Mouse (Mus musculus) hindbrain, postnatal 0 days (tissue): ENCODE measurements around the gene Olfr1278. TPM values are rescaled to one million over a fixed set of nuclear protein-coding genes. Genes with fewer than 3 reads are reported as not detected.

Source experiments
- ATAC-seq: fragments of 200-750 bp; cut with Nextera tagmentation; 2 replicates; pipeline ENCODE4 v1.8.0; 2017; ENCODE audit warnings: mild to moderate bottlenecking, moderate TSS enrichment, moderate library complexity
- DNase-seq: peaks from one replicate; pipeline ENCODE4 v3.0.0-alpha.2; 2015; ENCODE audit warnings: low spot score
- H3K27ac ChIP-seq: fragments of 300-500 bp; sonication (generic); 2 replicates; pipeline ENCODE4 v1.5.1; 2014; ENCODE audit warnings: mild to moderate bottlenecking
- H3K27me3 ChIP-seq: fragments of 300-500 bp; sonication (generic); 2 replicates; pipeline ENCODE4 v1.6.1; 2014; ENCODE audit warnings: low read length, mixed read lengths; ENCODE audit not compliant: insufficient read depth
- H3K36me3 ChIP-seq: fragments of 300-500 bp; sonication (generic); 2 replicates; pipeline ENCODE4 v1.6.1; 2014; ENCODE audit warnings: low read length, mixed read lengths; ENCODE audit not compliant: insufficient read depth
- H3K4me1 ChIP-seq: fragments of 300-500 bp; sonication (generic); 2 replicates; pipeline ENCODE4 v1.6.1; 2014; ENCODE audit warnings: antibody characterized with exemption, low read length, mixed read lengths; ENCODE audit not compliant: insufficient read depth
- H3K4me2 ChIP-seq: fragments of 300-500 bp; sonication (generic); 2 replicates; pipeline ENCODE4 v1.6.1; 2014; ENCODE audit warnings: low read depth, mild to moderate bottlenecking, low read length, moderate library complexity, mixed read lengths
- H3K4me3 ChIP-seq: fragments of 300-500 bp; sonication (generic); 2 replicates; pipeline ENCODE4 v1.5.1; 2014; ENCODE audit warnings: low read length
- H3K9ac ChIP-seq: fragments of 300-500 bp; sonication (generic); replicated peaks from 2 replicates; pipeline ENCODE4 v1.6.1; 2014; ENCODE audit warnings: mild to moderate bottlenecking, low read length, moderate library complexity, mixed read lengths
- H3K9me3 ChIP-seq: fragments of 300-500 bp; sonication (generic); 2 replicates; pipeline ENCODE4 v1.6.1; 2016; ENCODE audit warnings: low read length, mixed read lengths
- CTCF ChIP-seq: IDR thresholded peaks from 2 replicates; pipeline ENCODE4 v1.5.1; 2016; ENCODE audit warnings: antibody characterized with exemption, control low read depth, low read depth
- WGBS: fragments of 180-500 bp; shearing (Covaris S2); extraction: QIAGEN DNeasy Blood & Tissue Kit; methylation state at CpG from one replicate; pipeline ENCODE4 v1.1.7; 2014; 5-methylcytosine and 5-hydroxymethylcytosine counted together
- polyA plus RNA-seq: library from polyadenylated mRNA; unstranded; fragments of >200 nt; fragmentation: Nextera tagmentation; extraction: Ambion mirVana; gene quantifications from 2 replicates; pipeline ENCODE4 v1.2.1, GENCODE M21; 2015
- total RNA-seq: library from RNA; depleted of rRNA; stranded (reverse); fragments of >200 nt; gene quantifications from 2 replicates; pipeline ENCODE4 v1.2.3, GENCODE M21; 2014; rRNA removed

The Olfr1278 gene
- total and polyA plus RNA-seq, 2 experiments from 2014 or later: not detected

DNA sequence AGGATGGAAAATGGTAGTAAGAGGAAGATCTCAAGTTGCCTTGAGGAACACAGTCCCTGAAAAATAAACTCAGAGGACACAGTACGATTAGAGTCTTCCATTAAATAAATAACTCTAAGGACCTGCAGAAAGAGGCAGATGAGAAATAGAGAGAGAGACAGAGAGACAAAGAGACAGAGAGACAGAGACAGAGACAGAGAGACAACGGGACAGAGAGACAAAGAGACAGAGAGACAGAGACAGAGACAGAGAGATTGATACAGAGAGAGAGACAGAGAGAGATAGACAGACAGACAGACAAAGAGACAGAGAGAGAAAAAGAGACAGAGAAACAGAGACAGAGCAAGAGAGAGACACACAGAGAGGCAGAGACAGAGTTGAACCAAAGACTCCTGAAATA lies 46.0 kb downstream of the Olfr1278 start, which contains the start of gene Olfr1282:
TSS of gene Olfr1282 (minus strand) at position 101 of the 400 bp plus-strand sequence.
- H3K36me3 ChIP-seq: no peaks in the 10 kb centered on the region
- no peaks in the 10 kb centered on the region for H3K4me1 ChIP-seq
- H3K9ac ChIP-seq: no peak within 1 kb of the TSS
- H3K27me3 ChIP-seq: no peaks in the 10 kb centered on the region
- H3K4me3 ChIP-seq: no peak within 1 kb of the TSS
- no peaks in the 10 kb centered on the region for H3K9me3 ChIP-seq
- ATAC-seq (no peak), DNase-seq (no peak)
- no peak within 1 kb of the TSS for H3K27ac ChIP-seq
- WGBS: 70% methylated on average over 2 of the region's 2 CpGs
- TF ChIP-seq CTCF: no peak
- no peak within 1 kb of the TSS for H3K4me2 ChIP-seq

Other genes with a start within 250 kb of the Olfr1278 start
- gene Gm13941, start 184.2 kb upstream of the Olfr1278 start, total RNA-seq: not detected in 2 replicates
- gene Gm13941, start 184.2 kb upstream of the Olfr1278 start, polyA plus RNA-seq: not detected in 2 replicates
- not detected in 2 replicates for gene Gm15130, start 137.2 kb upstream of the Olfr1278 start, total RNA-seq
- not detected in 2 replicates for gene Gm15130, start 137.2 kb upstream of the Olfr1278 start, polyA plus RNA-seq
- not detected in 2 replicates for gene 4930430A15Rik, start 60.5 kb upstream of the Olfr1278 start, total RNA-seq
- not detected in 2 replicates for gene 4930430A15Rik, start 60.5 kb upstream of the Olfr1278 start, polyA plus RNA-seq
- not detected in 2 replicates for gene Olfr1275, start 54.9 kb upstream of the Olfr1278 start, total RNA-seq
- gene Olfr1275, start 54.9 kb upstream of the Olfr1278 start, polyA plus RNA-seq: not detected in 2 replicates
- gene Olfr1276, start 35.6 kb upstream of the Olfr1278 start, total RNA-seq: not detected in 2 replicates
- gene Olfr1276, start 35.6 kb upstream of the Olfr1278 start, polyA plus RNA-seq: not detected in 2 replicates
- gene Olfr1277, start 16.0 kb upstream of the Olfr1278 start, total RNA-seq: not detected in 2 replicates
- gene Olfr1277, start 16.0 kb upstream of the Olfr1278 start, polyA plus RNA-seq: not detected in 2 replicates
- not detected in 2 replicates for gene Olfr1279, start 10.5 kb downstream of the Olfr1278 start, total RNA-seq
- gene Olfr1279, start 10.5 kb downstream of the Olfr1278 start, polyA plus RNA-seq: not detected in 2 replicates
- gene Olfr1280, start 23.9 kb downstream of the Olfr1278 start, total RNA-seq: not detected in 2 replicates
- not detected in 2 replicates for gene Olfr1280, start 23.9 kb downstream of the Olfr1278 start, polyA plus RNA-seq
- gene Olfr1281, start 36.4 kb downstream of the Olfr1278 start, total RNA-seq: not detected in 2 replicates
- not detected in 2 replicates for gene Olfr1281, start 36.4 kb downstream of the Olfr1278 start, polyA plus RNA-seq
- not detected in 2 replicates for gene Olfr1282, start 45.9 kb downstream of the Olfr1278 start, total RNA-seq
- gene Olfr1282, start 45.9 kb downstream of the Olfr1278 start, polyA plus RNA-seq: not detected in 2 replicates
- gene Olfr1283, start 76.7 kb downstream of the Olfr1278 start, total RNA-seq: not detected in 2 replicates
- gene Olfr1283, start 76.7 kb downstream of the Olfr1278 start, polyA plus RNA-seq: not detected in 2 replicates
- not detected in 2 replicates for gene Olfr1284, start 85.4 kb downstream of the Olfr1278 start, total RNA-seq
- not detected in 2 replicates for gene Olfr1284, start 85.4 kb downstream of the Olfr1278 start, polyA plus RNA-seq
- gene Olfr1286, start 133.0 kb downstream of the Olfr1278 start, total RNA-seq: not detected in 2 replicates
- gene Olfr1286, start 133.0 kb downstream of the Olfr1278 start, polyA plus RNA-seq: not detected in 2 replicates
- not detected in 2 replicates for gene Olfr1287, start 159.0 kb downstream of the Olfr1278 start, total RNA-seq
- not detected in 2 replicates for gene Olfr1287, start 159.0 kb downstream of the Olfr1278 start, polyA plus RNA-seq
- not detected in 2 replicates for gene Olfr1288, start 184.0 kb downstream of the Olfr1278 start, total RNA-seq
- not detected in 2 replicates for gene Olfr1288, start 184.0 kb downstream of the Olfr1278 start, polyA plus RNA-seq
- gene Olfr1289, start 190.7 kb downstream of the Olfr1278 start, total RNA-seq: not detected in 2 replicates
- gene Olfr1289, start 190.7 kb downstream of the Olfr1278 start, polyA plus RNA-seq: not detected in 2 replicates
- gene Olfr1290, start 203.7 kb downstream of the Olfr1278 start, total RNA-seq: not detected in 2 replicates
- gene Olfr1290, start 203.7 kb downstream of the Olfr1278 start, polyA plus RNA-seq: not detected in 2 replicates
- gene Olfr1291-ps1, start 207.0 kb downstream of the Olfr1278 start, total RNA-seq: not detected in 2 replicates
- gene Olfr1291-ps1, start 207.0 kb downstream of the Olfr1278 start, polyA plus RNA-seq: not detected in 2 replicates
- gene Olfr1293-ps, start 235.1 kb downstream of the Olfr1278 start, total RNA-seq: not detected in 2 replicates
- not detected in 2 replicates for gene Olfr1293-ps, start 235.1 kb downstream of the Olfr1278 start, polyA plus RNA-seq